Mouse (Mus musculus) MEL (cell line): ENCODE measurements around the gene Prkci. TPM values are rescaled to one million over a fixed set of nuclear protein-coding genes. Genes with fewer than 3 reads are reported as not detected.
A peak's percentile ranks its signal among the peaks of the same experiment; 100 is the strongest.

Experiments
- DNase-seq: peaks from one replicate; pipeline ENCODE4 v3.0.0; 2011; ENCODE audit warnings: low read depth, low spot score
- H3K27ac ChIP-seq: 2 replicates; pipeline ENCODE4 v1.5.1; 2012; ENCODE audit warnings: low read depth, mild to moderate bottlenecking, control low read depth, low read length, moderate library complexity; ENCODE audit not compliant: control insufficient read depth
- H3K27me3 ChIP-seq, 2 experiments: fragments of 150-350 bp in 1 of 2; sonication (generic) in 1 of 2; 2 replicates each; pipeline ENCODE4 v1.6.1; 2012; ENCODE audit warnings: low read length in 2 of 2, mild to moderate bottlenecking in 2 of 2, improper control_type of control experiment in 1 of 2, moderate library complexity in 1 of 2; ENCODE audit not compliant: insufficient read depth in 2 of 2, control insufficient read depth in 1 of 2
- H3K36me3 ChIP-seq, 2 experiments: 2 replicates each; pipeline ENCODE4 v1.6.1; 2012 to 2014; ENCODE audit warnings: low read length in 2 of 2, improper control_type of control experiment in 1 of 2, inconsistent platforms in 1 of 2, mild to moderate bottlenecking in 1 of 2; ENCODE audit not compliant: insufficient read depth in 2 of 2, control insufficient read depth in 1 of 2
- H3K4me1 ChIP-seq, 2 experiments: fragments of 150-350 bp in 1 of 2; sonication (generic) in 1 of 2; 2 replicates each; pipeline ENCODE4 v1.6.1; 2012; ENCODE audit warnings: low read length in 2 of 2, improper control_type of control experiment in 1 of 2, mild to moderate bottlenecking in 1 of 2; ENCODE audit not compliant: insufficient read depth in 2 of 2, control insufficient read depth in 1 of 2
- H3K4me3 ChIP-seq, 2 experiments: fragments of 150-350 bp in 1 of 2; sonication (generic) in 1 of 2; 2 replicates each; pipeline ENCODE4 v1.5.1; 2012; ENCODE audit warnings: low read depth in 2 of 2, low read length in 2 of 2, mild to moderate bottlenecking in 2 of 2, moderate library complexity in 2 of 2, control low read depth in 1 of 2, improper control_type of control experiment in 1 of 2; ENCODE audit not compliant: control insufficient read depth in 1 of 2, insufficient read depth in 1 of 2
- H3K79me2 ChIP-seq: 2 replicates; pipeline ENCODE4 v1.6.1; 2012; ENCODE audit warnings: mild to moderate bottlenecking, low read length, moderate library complexity; ENCODE audit not compliant: control insufficient read depth, poor library complexity, insufficient read depth
- H3K9ac ChIP-seq: 2 replicates; pipeline ENCODE4 v1.6.1; 2012; ENCODE audit warnings: low read depth, mild to moderate bottlenecking, control low read depth, low read length, moderate library complexity; ENCODE audit not compliant: control insufficient read depth, poor library complexity, severe bottlenecking
- H3K9me3 ChIP-seq: fragments of 150-350 bp; sonication (generic); replicated peaks from 2 replicates; pipeline ENCODE4 v1.6.1; 2012; ENCODE audit warnings: mild to moderate bottlenecking, low read length, improper control_type of control experiment, moderate library complexity; ENCODE audit not compliant: insufficient read depth
- BHLHE40 ChIP-seq: IDR thresholded peaks from 2 replicates; pipeline ENCODE4 v1.6.1; 2012; ENCODE audit warnings: low read depth, mild to moderate bottlenecking, inconsistent platforms, low read length, improper control_type of control experiment, borderline replicate concordance
- CHD1 ChIP-seq: IDR thresholded peaks from 2 replicates; pipeline ENCODE4 v1.6.1; 2012; ENCODE audit warnings: low read depth, mild to moderate bottlenecking, inconsistent platforms, low read length, improper control_type of control experiment
- CHD2 ChIP-seq: IDR thresholded peaks from 2 replicates; pipeline ENCODE4 v1.6.1; 2011; ENCODE audit warnings: low read length, improper control_type of control experiment
- CTCF ChIP-seq, 3 experiments: IDR thresholded peaks in 2 of 3; conservative IDR thresholded peaks in 1 of 3; 2 replicates each; pipeline ENCODE4 v1.5.1; 2011 to 2012; ENCODE audit warnings: low read length in 3 of 3, low read depth in 2 of 3, mild to moderate bottlenecking in 2 of 3, improper control_type of control experiment in 1 of 3, inconsistent platforms in 1 of 3, mixed read lengths in 1 of 3, moderate library complexity in 1 of 3; ENCODE audit not compliant: control insufficient read depth in 1 of 3, insufficient read depth in 1 of 3, poor library complexity in 1 of 3, severe bottlenecking in 1 of 3
- E2F4 ChIP-seq: IDR thresholded peaks from 2 replicates; pipeline ENCODE4 v1.6.1; 2011; ENCODE audit warnings: low read depth, low read length, improper control_type of control experiment, borderline replicate concordance
- ELF1 ChIP-seq: IDR thresholded peaks from 2 replicates; pipeline ENCODE4 v1.6.1; 2014; ENCODE audit warnings: low read depth, mild to moderate bottlenecking, inconsistent platforms, low read length, improper control_type of control experiment, moderate library complexity
- GABPA ChIP-seq: IDR thresholded peaks from 2 replicates; pipeline ENCODE4 v1.6.1; 2012; ENCODE audit warnings: low read depth, mild to moderate bottlenecking, inconsistent platforms, low read length, improper control_type of control experiment, moderate library complexity
- GATA1 ChIP-seq: IDR thresholded peaks from 2 replicates; pipeline ENCODE4 v1.6.1; 2011; ENCODE audit warnings: low read depth, low read length, improper control_type of control experiment
- HCFC1 ChIP-seq: IDR thresholded peaks from 2 replicates; pipeline ENCODE4 v1.6.1; 2012; ENCODE audit warnings: low read depth, mild to moderate bottlenecking, inconsistent platforms, low read length, improper control_type of control experiment, moderate library complexity
- JUND ChIP-seq: IDR thresholded peaks from 2 replicates; pipeline ENCODE4 v1.6.1; 2011; ENCODE audit warnings: low read depth, mild to moderate bottlenecking, improper control_type of control experiment, low read length
- MAFK ChIP-seq: IDR thresholded peaks from 2 replicates; pipeline ENCODE4 v1.6.1; 2011; ENCODE audit warnings: low read depth, mild to moderate bottlenecking, low read length, improper control_type of control experiment, borderline replicate concordance
- MAX ChIP-seq: IDR thresholded peaks from 2 replicates; pipeline ENCODE4 v1.6.1; 2011; ENCODE audit warnings: low read length, improper control_type of control experiment
- MAZ ChIP-seq: IDR thresholded peaks from 2 replicates; pipeline ENCODE4 v1.6.1; 2012; ENCODE audit warnings: low read depth, mild to moderate bottlenecking, inconsistent platforms, low read length, improper control_type of control experiment
- MEF2A ChIP-seq: IDR thresholded peaks from 2 replicates; pipeline ENCODE4 v1.6.1; 2014; ENCODE audit warnings: low read depth, mild to moderate bottlenecking, inconsistent platforms, low read length, improper control_type of control experiment; ENCODE audit not compliant: poor library complexity, insufficient replicate concordance, severe bottlenecking; ENCODE audit errors: extremely low read depth
- MXI1 ChIP-seq: IDR thresholded peaks from 2 replicates; pipeline ENCODE4 v1.6.1; 2011; ENCODE audit warnings: mild to moderate bottlenecking, low read depth, low read length, improper control_type of control experiment
- MYB ChIP-seq: IDR thresholded peaks from 2 replicates; pipeline ENCODE4 v1.6.1; 2011; ENCODE audit warnings: mild to moderate bottlenecking, low read depth, low read length, improper control_type of control experiment
- MYC ChIP-seq: IDR thresholded peaks from 2 replicates; pipeline ENCODE4 v1.6.1; 2011; ENCODE audit warnings: low read depth, mild to moderate bottlenecking, low read length, improper control_type of control experiment, moderate library complexity
- NELFE ChIP-seq: IDR thresholded peaks from 2 replicates; pipeline ENCODE4 v1.6.1; 2011; ENCODE audit warnings: low read depth, low read length, improper control_type of control experiment
- NRF1 ChIP-seq: IDR thresholded peaks from 2 replicates; pipeline ENCODE4 v1.6.1; 2014; ENCODE audit warnings: low read depth, mild to moderate bottlenecking, inconsistent platforms, low read length, improper control_type of control experiment, moderate library complexity; ENCODE audit not compliant: poor library complexity, insufficient read depth, severe bottlenecking
- POLR2A ChIP-seq, 2 experiments: IDR thresholded peaks; 2 replicates each; pipeline ENCODE4 v1.6.1; 2011 to 2012; ENCODE audit warnings: low read length in 2 of 2, mild to moderate bottlenecking in 2 of 2, control low read depth in 1 of 2, improper control_type of control experiment in 1 of 2, low read depth in 1 of 2, moderate library complexity in 1 of 2; ENCODE audit not compliant: control insufficient read depth in 1 of 2, insufficient read depth in 1 of 2, poor library complexity in 1 of 2
- POLR2AphosphoS2 ChIP-seq: IDR thresholded peaks from 2 replicates; pipeline ENCODE4 v1.6.1; 2011; ENCODE audit warnings: low read length, improper control_type of control experiment
- RAD21 ChIP-seq: IDR thresholded peaks from 2 replicates; pipeline ENCODE4 v1.6.1; 2011; ENCODE audit warnings: mild to moderate bottlenecking, low read depth, low read length, improper control_type of control experiment
- RCOR1 ChIP-seq: IDR thresholded peaks from 2 replicates; pipeline ENCODE4 v1.6.1; 2012; ENCODE audit warnings: low read depth, mild to moderate bottlenecking, inconsistent platforms, low read length, improper control_type of control experiment
- SIN3A ChIP-seq: IDR thresholded peaks from 2 replicates; pipeline ENCODE4 v1.6.1; 2012; ENCODE audit warnings: low read length, improper control_type of control experiment, inconsistent platforms
- SMC3 ChIP-seq: IDR thresholded peaks from 2 replicates; pipeline ENCODE4 v1.6.1; 2011; ENCODE audit warnings: low read depth, low read length, improper control_type of control experiment
- TAL1 ChIP-seq: IDR thresholded peaks from 2 replicates; pipeline ENCODE4 v1.6.1; 2012; ENCODE audit warnings: mild to moderate bottlenecking, inconsistent platforms, low read length, moderate library complexity, mixed read lengths
- TBP ChIP-seq: IDR thresholded peaks from 2 replicates; pipeline ENCODE4 v1.8.0; 2011; ENCODE audit warnings: low read depth, low read length, improper control_type of control experiment
- TCF12 ChIP-seq: IDR thresholded peaks from 2 replicates; pipeline ENCODE4 v1.6.1; 2014; ENCODE audit warnings: low read depth, mild to moderate bottlenecking, inconsistent platforms, low read length, improper control_type of control experiment, moderate library complexity
- UBTF ChIP-seq: IDR thresholded peaks from 2 replicates; pipeline ENCODE4 v1.6.1; 2012; ENCODE audit warnings: low read depth, mild to moderate bottlenecking, inconsistent platforms, low read length, improper control_type of control experiment, moderate library complexity, borderline replicate concordance; ENCODE audit not compliant: insufficient read depth
- USF1 ChIP-seq: IDR thresholded peaks from 2 replicates; pipeline ENCODE4 v1.6.1; 2014; ENCODE audit warnings: low read depth, mild to moderate bottlenecking, inconsistent platforms, low read length, improper control_type of control experiment, moderate library complexity
- USF2 ChIP-seq, 2 experiments: IDR thresholded peaks; 2 replicates each; pipeline ENCODE4 v1.6.1; 2011 to 2012; ENCODE audit warnings: improper control_type of control experiment in 2 of 2, low read length in 2 of 2, borderline replicate concordance in 1 of 2, inconsistent platforms in 1 of 2, low read depth in 1 of 2, mild to moderate bottlenecking in 1 of 2; ENCODE audit not compliant: insufficient read depth in 1 of 2
- ZC3H11A ChIP-seq: IDR thresholded peaks from 2 replicates; pipeline ENCODE4 v1.6.1; 2012; ENCODE audit warnings: low read depth, mild to moderate bottlenecking, inconsistent platforms, low read length, improper control_type of control experiment
- ZKSCAN1 ChIP-seq: IDR thresholded peaks from 2 replicates; pipeline ENCODE4 v1.6.1; 2012; ENCODE audit warnings: low read depth, mild to moderate bottlenecking, inconsistent platforms, low read length, improper control_type of control experiment, moderate library complexity
- ZMIZ1 ChIP-seq: IDR thresholded peaks from 2 replicates; pipeline ENCODE4 v1.6.1; 2012; ENCODE audit warnings: low read depth, mild to moderate bottlenecking, inconsistent platforms, low read length, improper control_type of control experiment, moderate library complexity
- polyA plus RNA-seq, 2 experiments: library from polyadenylated mRNA; stranded (reverse) in 1 of 2; unstranded in 1 of 2; fragments of >175 nt in 1 of 2; fragments of >200 nt in 1 of 2; gene quantifications; 2 replicates each; pipeline versions ENCODE4 v1.2.1 to v1.2.4; 2012; ENCODE audit warnings: low replicate concordance in 2 of 2, low read depth in 1 of 2; ENCODE audit not compliant: insufficient read length in 2 of 2, insufficient read depth in 1 of 2, missing spikeins in 1 of 2
- total RNA-seq: library from RNA; depleted of rRNA; stranded (reverse); fragments of 300-350 nt; gene quantifications from 2 replicates; pipeline ENCODE4 v1.2.3, GENCODE M21; 2012

Prkci gene
- total and polyA plus RNA-seq, 3 experiments: 9.0 to 18.3 TPM; not detected in 1

- peak; percentile 46; the same call in 1 of the 2 replicates for TF ChIP-seq HCFC1
- TF ChIP-seq USF2 (IDR thresholded peaks at IDR 0.05; ENCODE audit: borderline replicate concordance in 1 of 2, insufficient read depth in 1 of 2, low read depth in 1 of 2, low read length in 2 of 2): no peak
- TF ChIP-seq UBTF: no peak
These were observed 65.7 kb downstream of the Prkci start (continued) for GRCm38 (mm10) chr3:31061103-31061785.

GRCm38 (mm10) chr3:31061786-31062120, 66.2 kb downstream of the Prkci start:
- DNase-seq: peak; percentile 71
- peaks cover 0 to 4% of the 10 kb centered on the region in 2 experiments; a peak in 1 of 4 replicates for H3K36me3 ChIP-seq
- peak overlapping the region; percentile 72 for H3K9ac ChIP-seq
- H3K9me3 ChIP-seq: no peaks in the 10 kb centered on the region
- TF ChIP-seq NRF1 (no peak), SIN3A (no peak), TBP (no peak), TAL1 (no peak), RCOR1 (no peak), JUND (no peak), POLR2A (IDR thresholded peaks at IDR 0.05; ENCODE audit: control insufficient read depth in 1 of 2, insufficient read depth in 1 of 2, low read depth in 1 of 2, low read length in 2 of 2, poor library complexity in 1 of 2) (no peak), POLR2AphosphoS2 (no peak), ZMIZ1 (no peak), UBTF (no peak), MYC (0 out of 2 replicates have a peak, but pooled peaks have one; percentile 8), MEF2A (no peak), MAZ (no peak), TCF12 (no peak), CHD2 (no peak), CHD1 (no peak), USF2 (IDR thresholded peaks at IDR 0.05; ENCODE audit: borderline replicate concordance in 1 of 2, insufficient read depth in 1 of 2, low read depth in 1 of 2, low read length in 2 of 2) (no peak), BHLHE40 (no peak), RAD21 (peak; percentile 31), ZC3H11A (no peak), MAFK (no peak), NELFE (no peak), MXI1 (no peak), E2F4 (no peak), MYB (no peak), SMC3 (peak; percentile 53), ZKSCAN1 (no peak), GATA1 (no peak), MAX (no peak), GABPA (no peak), USF1 (no peak), ELF1 (no peak), CTCF (IDR thresholded peaks at IDR 0.05 in 2 of 3, conservative IDR thresholded peaks at IDR 0.05 in 1 of 3; ENCODE audit: control insufficient read depth in 1 of 3, insufficient read depth in 1 of 3, low read depth in 2 of 3, low read length in 3 of 3, poor library complexity in 1 of 3, severe bottlenecking in 1 of 3) (peak; percentile 41 to 66 (median 59); a peak in 5 of 6 replicates)
- H3K79me2 ChIP-seq: no peaks in the 10 kb centered on the region; the same call in 1 of the 2 replicates
- peaks cover 0 to 4% of the 10 kb centered on the region in 2 experiments; a peak in 1 of 4 replicates for H3K4me1 ChIP-seq
- H3K4me3 ChIP-seq: peak overlapping the region; percentile 62 to 92
- peak overlapping the region; percentile 79 for H3K27ac ChIP-seq
- H3K27me3 ChIP-seq: no peaks in the 10 kb centered on the region
